Mouse (Mus musculus): ENCODE measurements around the gene Lmln.

DNA sequence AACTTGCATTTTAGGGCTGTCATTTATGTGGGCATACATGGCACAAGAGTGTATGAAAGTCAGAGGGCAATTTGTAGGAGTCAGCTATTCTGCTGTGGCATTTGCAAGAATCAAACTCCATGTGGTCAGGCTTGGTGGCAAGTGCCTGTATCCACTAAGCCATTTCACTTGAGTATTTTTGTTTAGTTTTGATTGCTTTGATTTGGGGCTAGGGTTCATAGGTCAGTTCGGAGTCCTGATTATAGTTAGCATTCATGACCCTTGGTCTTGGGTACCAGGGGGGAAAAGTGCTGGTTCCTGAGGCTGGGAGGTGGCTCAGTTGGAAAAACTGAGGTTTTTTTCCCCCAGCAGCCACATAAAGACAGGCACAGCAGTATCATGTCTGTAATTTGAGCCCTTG, 2.9 kb upstream of the Lmln start:
- no peak for TF ChIP-seq CTCF (IDR thresholded peaks at IDR 0.05; ENCODE audit: insufficient read depth, low read depth, low read length)
- no peak for TF ChIP-seq POLR2A (IDR thresholded peaks at IDR 0.05; ENCODE audit: insufficient read depth, low read depth, low read length)

All from olfactory bulb, adult 2 months (tissue).